Mouse (Mus musculus) left cerebral cortex, postnatal 36 days (tissue): ENCODE results near the gene Rfc5. TPM values are rescaled to one million over a fixed set of nuclear protein-coding genes. Genes with fewer than 3 reads are reported as not detected.
"Not testable (repeated sequence)": the region's sequence is repeated elsewhere in the genome, so short reads cannot be mapped to it uniquely, and the experiment has no call there.

Experiments
- DNase-seq, 2 experiments: peaks; one replicate each; pipeline ENCODE4 v3.0.0; 2021 to 2022; ENCODE audit warnings: low spot score in 2 of 2, mixed read lengths in 1 of 2
- intact Hi-C: fragments of 180-260 bp; cut with DNase I; formaldehyde crosslinking; loops from one replicate; pipeline ENCODE4 v1.15.1; 2025
- total RNA-seq, 2 experiments: library from RNA; stranded (reverse); gene quantifications; 2 replicates each; pipeline ENCODE4 v1.2.3; 2021

Rfc5 gene
- total RNA-seq, 2 experiments from 2014 or later: 16.8 to 18.0 TPM

DNA sequence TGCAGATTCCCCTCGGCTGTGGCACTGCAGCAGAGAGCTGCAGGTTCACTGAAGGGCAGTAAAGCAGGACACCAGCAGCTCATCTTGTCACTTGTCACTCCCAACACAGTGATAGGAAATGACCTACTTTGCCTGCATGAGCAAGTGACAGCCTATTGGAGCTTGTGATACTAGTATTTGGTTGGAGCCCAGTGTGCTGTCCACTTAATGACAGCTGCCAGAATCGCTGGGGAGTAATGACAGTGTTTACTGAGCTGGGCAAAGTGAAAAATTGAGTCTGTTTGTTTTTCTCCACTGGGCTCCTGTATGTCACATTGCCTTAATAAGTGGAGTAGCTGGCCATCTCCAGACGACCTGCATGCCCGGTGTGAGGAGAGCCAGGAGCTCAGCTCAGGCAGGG is 8.6 kb downstream of the Rfc5 start:
- no peak for DNase-seq
- intact Hi-C loops: loop anchor here (10.0 kb wide), 1 partner anchor 115 kb away; no protein-coding TSS in a partner anchor

DNA sequence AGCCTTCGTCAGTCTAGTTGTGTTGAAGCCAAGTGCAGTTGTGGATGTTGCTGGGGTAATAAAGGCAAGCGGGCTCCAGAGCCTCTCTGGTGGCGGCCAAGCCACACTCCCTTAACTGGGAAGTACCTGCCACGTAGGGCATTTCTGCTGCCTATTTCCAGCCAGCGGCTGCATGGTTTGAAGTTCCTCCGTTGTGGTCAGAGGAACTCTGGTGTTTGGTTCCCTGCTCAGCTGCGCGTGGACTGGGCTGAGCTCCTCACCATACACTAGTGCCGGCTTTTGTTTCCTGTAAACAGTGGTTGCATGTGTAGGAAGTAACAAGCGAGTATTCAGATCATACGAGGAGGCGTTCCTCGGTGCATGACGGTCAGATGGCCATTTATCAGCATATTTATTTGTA is 11.1 kb downstream of the Rfc5 start:
- DNase-seq, intact Hi-C loops: not testable (repeated sequence)

- DNase-seq: peak; percentile 60 to 63
- intact Hi-C loops: no loop called here
Observed at GRCm38 (mm10) chr5:117376331-117376761, 12.5 kb downstream of the Rfc5 start.

DNA sequence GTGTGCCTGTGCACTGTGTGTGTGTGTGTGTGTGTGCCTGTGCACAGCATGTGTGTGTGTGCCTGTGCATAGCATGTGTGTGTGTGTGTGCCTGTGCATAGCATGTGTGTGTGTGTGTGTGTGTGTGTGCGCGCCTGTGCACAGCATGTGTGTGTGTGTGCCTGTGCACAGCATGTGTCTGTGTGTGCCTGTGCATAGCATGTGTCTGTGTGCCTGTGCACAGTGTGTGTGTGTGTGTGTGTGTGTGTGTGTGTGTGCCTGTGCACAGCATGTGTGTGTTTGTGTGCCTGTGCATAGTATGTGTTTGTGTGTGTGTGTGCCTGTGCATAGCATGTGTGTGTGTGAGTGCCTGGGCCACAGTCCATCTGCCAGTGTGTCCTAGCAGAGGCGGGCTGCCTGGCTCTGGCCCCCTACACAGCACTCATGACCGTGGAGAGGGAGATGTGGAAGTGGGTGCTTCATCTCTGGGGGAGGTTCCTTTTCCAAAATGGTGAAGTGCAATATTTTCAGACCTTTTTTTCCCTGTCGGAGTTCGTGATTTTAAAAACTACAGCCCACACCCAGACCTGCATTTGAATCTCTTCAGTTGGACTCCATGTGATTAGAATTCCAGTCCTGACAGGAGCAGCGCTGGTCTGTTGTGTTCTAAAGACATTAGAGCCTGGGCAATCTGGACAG is 14.3 kb downstream of the Rfc5 start:
- peak; percentile 44 to 55 for DNase-seq
- intact Hi-C loops: no loop called here

DNA sequence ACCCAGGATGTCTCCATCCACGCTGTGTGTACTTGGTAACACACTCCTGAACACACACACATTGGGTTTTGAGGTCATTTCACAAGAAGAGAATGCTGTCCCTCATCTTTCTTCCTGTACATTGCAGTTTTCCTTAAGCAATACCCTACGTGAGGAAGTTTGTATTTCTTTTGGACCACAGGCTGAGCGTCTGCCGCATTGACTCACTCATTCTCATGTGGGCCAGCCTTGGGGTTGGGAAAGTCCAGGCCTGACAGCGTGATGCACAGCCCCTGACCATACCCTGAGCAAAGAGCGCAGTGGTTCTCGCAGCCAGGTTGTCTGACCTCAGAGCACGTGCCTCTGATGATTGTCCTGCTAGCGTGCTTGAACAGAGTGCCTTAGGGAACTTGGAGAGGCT is 15.4 kb downstream of the Rfc5 start:
- no peak for DNase-seq
- intact Hi-C loops: no loop called here

DNA sequence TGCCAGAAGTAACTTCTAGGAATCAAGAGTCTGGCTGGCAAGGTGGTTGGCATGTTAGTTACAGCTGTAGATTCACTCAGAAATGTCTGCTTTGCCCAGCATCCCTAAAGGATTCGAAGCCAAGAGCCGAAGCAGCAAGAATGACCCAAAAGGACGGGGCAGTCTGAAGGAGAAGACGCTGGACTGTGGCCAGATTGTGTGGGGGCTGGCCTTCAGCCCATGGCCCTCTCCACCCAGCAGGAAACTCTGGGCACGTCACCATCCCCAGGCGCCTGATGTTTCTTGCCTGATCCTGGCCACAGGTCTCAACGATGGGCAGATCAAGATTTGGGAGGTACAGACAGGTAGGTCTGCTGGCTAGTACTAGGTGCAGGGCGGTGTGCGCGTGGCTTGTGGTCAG is 18.3 kb downstream of the Rfc5 start:
- intact Hi-C loops: no loop called here
- no peak for DNase-seq

DNA sequence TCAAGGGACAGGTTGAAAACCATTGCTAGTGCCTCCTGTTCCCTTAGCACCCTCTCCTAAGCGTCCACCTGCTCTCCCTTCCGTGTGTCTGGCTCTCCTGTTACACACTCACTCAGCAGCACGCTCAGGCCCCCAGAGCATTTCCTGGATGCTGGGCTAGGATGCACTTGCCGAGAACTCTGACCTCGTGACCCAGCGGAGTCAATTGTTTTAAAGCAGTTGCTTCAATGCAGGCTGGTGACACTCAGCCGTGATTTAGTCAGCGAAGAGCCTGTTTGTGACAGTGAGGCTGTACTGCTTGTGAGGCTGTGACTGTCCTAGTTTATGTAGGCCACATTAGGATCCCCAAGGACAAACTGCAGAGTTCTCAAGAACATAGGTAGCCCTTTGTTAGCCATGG is 21.6 kb downstream of the Rfc5 start:
- intact Hi-C loops: no loop called here
- no peak for DNase-seq

DNA sequence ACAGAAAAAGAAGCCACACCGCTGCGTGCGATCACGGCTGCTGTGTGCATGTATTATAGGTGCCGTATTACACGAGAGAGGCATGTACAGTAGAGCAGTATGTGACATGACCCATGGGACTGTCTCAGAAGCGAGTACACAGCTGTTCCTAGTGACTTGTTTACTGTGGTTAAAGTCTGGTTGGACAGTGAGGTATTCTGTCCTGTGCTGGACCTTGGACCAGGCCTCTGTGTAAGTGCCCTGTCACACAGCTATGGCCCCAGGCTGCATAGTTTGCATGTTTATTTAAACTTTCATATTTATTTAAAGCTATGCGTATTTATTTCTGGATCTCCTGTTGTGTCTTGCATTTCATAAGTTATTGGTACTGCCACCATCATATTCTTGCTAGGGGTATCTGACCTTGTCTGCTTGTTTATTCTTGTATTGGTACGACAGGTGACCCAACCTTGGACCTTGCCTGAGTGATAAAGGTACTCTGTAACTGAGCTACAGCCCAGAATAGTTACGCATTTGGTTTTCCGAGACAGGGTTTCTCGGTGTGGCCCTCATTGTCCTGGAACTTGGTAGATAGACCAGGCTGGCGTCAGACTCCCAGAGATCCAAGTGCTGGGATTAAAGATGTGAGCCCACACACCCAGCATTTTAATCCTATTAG is 22.8 kb downstream of the Rfc5 start:
- intact Hi-C loops: no loop called here
- no peak for DNase-seq

DNA sequence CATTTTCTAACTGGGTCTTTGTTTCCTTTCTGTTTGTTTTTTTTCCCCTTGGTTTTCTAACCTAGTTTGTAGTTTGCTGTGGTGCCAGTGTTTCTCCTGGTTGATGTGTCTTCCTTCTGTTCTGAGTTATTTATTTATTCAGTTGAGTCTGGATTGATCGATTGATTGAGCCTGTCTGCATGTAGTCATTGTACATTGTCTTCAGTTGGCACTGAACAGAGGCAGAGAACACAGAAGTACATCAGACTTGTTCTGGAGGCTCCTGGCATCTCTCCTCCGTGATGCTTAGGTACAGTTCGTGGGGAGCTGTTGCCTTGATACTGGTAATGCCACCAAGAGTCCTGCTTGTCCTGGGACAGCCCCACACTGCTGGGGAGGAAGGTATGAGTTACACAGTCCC is 24.0 kb downstream of the Rfc5 start:
- intact Hi-C loops: no loop called here
- DNase-seq: no peak

GRCm38 (mm10) chr5:117363066-117363782 is 25.6 kb downstream of the Rfc5 start:
- DNase-seq: no peak
- intact Hi-C loops: no loop called here

DNA sequence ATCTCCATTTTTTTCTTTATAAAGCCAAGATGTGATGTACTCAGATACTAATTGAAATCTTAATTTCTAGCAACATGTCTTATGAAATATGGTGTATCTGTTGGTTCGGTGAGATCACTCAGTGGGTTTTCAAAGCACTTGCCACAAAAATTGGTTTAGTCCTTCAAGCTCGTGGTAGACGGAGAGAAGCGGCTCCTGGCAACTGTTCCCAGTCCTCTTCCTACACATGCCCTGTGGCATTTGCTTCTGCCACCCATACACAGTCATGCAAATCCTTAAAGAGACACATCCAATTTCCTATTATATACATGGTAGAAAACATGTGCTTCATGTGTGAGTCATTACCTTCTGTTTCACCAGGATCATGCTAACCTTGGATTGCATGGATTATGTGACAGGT is 27.3 kb downstream of the Rfc5 start:
- intact Hi-C loops: no loop called here
- no peak for DNase-seq

- DNase-seq: no peak
- intact Hi-C loops: no loop called here
Observed at GRCm38 (mm10) chr5:117360631-117361541, 28.0 kb downstream of the Rfc5 start.

- intact Hi-C loops: no loop called here
- no peak for DNase-seq
Observed at GRCm38 (mm10) chr5:117360228-117360515, 28.7 kb downstream of the Rfc5 start.

DNA sequence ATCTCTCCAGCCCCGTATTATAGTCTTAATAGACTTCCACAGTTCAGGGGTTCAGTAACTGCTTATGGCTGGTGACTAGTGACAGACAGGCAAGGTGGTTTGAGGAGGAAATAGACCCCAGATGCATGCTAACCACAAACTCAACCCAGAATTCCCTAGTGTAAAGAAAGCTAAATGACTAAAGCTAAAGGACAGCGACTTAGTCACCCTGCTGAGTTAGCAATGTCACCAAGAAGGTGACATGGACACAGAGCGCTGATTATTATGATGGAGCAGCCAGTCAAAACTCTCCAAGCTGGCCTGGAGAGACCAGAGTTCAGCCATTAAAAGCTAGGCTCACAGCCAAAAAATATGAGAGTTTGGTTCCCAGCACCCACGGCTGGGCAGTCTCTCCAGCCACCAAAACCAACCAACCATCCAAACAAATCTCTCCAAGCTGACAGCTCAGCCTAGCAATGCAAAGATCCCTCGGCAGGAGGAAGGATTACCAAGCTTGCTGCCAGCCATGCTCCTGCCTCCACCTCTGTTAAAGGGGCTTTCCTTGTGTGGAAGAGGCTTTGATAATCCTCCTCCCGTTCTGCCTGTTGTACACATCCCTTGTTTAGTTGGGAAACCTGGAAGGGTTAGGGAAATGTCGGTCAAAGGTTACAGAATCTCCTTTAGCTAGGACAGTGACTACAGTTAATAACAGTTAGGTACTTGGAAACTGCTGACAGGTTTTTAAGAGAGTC is 29.2 kb downstream of the Rfc5 start:
- intact Hi-C loops: loop anchor here (5.0 kb wide), 3 partner anchors 42 to 242 kb away; partner anchors contain the start of genes Ksr2, Suds3 and Vsig10
- no peak for DNase-seq

DNA sequence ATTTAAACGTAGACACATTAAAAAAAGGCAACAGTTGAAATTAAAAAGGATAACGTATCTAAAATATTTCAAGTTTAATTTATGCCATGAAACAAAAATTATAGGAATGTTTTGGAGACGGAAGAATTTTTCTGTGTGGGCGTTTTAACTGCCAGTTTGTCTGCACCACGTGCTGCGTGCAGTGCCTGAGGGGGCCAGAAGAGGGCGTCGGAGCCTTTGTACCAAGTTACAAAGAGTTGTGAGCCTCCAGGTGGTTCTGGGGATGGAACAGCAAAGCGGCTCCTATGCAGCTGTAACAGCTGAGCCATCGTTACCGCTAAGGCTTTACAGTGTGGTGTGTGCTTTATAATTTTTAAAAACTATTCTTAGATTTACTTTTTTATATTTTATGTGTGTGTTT is 30.1 kb downstream of the Rfc5 start:
- intact Hi-C loops: loop anchor here (5.0 kb wide), 3 partner anchors 41 to 241 kb away; partner anchors contain the start of genes Ksr2, Suds3 and Vsig10
- DNase-seq: peak; percentile 70 to 77

- DNase-seq: no peak
- intact Hi-C loops: loop anchor here (5.0 kb wide), 3 partner anchors 41 to 241 kb away; partner anchors contain the start of genes Ksr2, Suds3 and Vsig10
Observed at GRCm38 (mm10) chr5:117358248-117358630, 30.6 kb downstream of the Rfc5 start.

DNA sequence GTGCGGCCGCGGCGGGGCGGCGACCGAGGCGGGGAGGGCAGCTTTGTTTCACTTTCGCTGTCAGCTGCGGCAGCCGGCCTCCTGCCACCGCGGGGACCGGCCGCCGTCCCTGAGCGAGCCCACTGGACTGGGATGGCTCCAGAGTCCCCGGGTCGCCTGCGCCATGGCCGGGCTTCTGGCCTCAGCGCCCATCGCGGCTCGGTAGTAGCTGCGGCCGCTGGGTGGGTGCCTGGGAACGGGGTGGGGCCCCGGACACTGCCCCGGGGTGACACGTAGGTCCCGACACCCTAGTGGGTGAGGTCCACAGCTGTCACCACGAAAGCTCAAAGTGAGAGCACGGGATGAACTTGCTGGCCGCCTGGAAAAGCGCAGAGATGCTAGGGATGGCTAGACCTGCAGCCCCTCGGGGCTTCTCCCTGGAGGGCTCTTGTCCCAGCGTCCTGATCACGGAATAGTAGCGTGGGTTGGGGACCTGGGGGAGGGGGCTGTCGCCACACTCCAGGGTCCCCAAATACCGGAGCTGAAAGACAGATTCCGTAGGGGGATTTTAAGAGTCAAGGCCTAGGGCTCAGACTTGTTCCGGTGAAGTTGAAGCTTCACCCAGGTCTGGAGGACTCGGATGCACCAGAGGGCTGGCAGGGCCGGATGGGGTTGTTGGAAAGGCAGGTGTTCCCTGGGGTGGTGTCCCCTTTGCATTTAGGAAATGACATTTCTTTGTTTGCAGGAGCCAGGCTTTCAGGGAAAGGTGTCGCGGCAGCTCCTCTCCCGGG is 31.2 kb downstream of the Rfc5 start:
- peak; percentile 36 to 48 for DNase-seq

GRCm38 (mm10) chr5:117357129-117357477 is 31.7 kb downstream of the Rfc5 start, which contains the start of gene Wsb2:
Gene Wsb2 (plus strand): TSS chr5:117357304.
- DNase-seq: peak; percentile 72 to 84
- intact Hi-C loops: loop anchor here (5.0 kb wide), 3 partner anchors 40 to 240 kb away; partner anchors contain the start of genes Ksr2, Suds3 and Vsig10

More for the DNA sequence above, 31.2 kb downstream of the Rfc5 start:
- intact Hi-C loops: loop anchor here (5.0 kb wide), 3 partner anchors 40 to 240 kb away; partner anchors contain the start of genes Ksr2, Suds3 and Vsig10
